In the genomic region with DNA sequence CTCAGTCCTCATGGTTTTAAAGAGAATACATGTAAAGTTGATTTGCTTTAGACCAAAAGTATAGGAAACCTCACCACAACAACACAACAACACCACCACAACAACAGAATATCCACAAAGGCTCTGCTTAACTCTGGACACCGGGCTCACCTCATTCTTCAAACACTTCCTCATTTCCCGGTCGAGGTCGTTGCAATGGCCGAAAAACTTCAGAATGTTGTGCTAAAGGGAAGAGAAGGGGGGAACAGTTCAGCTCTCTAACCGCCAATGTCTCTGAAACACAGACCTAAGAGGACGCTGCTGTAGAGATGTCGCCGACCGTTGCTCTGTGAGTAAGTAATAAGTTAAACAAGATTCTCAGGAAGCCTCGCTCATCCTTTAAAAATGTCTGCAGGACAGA, we compare ENCODE assay signal across 16 mouse cellular contexts.
"Had no signal": no experiment of that assay in that cellular context is flagged by ENCODE, and none has a peak within 500 bp of the region (broad histone marks: within the 10 kb centered on the region; RNA-seq: fewer than 3 reads in every experiment).

No protein-coding gene starts in this region.

- ATAC-seq: liver, postnatal 0 days; midbrain, embryonic 13.5 days; midbrain, embryonic 15.5 days had no signal

- H3K27me3 ChIP-seq: liver, embryonic 13.5 days; liver, embryonic 15.5 days; megakaryocyte, embryonic 14.5 days; midbrain, embryonic 13.5 days; midbrain, embryonic 15.5 days; neural tube, embryonic 12.5 days had no signal

- H3K4me3 ChIP-seq: liver, embryonic 13.5 days; liver, embryonic 15.5 days; megakaryocyte, embryonic 14.5 days; midbrain, embryonic 13.5 days; midbrain, embryonic 15.5 days; neural tube, embryonic 12.5 days had no signal

- DNase-seq: liver, embryonic 13.5 days; liver, postnatal 0 days; lung, adult 2 months; lung, postnatal 14 days; lung, postnatal 36 days; right cerebral cortex, postnatal 14 days; spleen, adult 18-20 months; thymus, adult 2 months; thymus, postnatal 25 days; thymus, postnatal 4 days had no signal

- H3K27ac ChIP-seq: liver, embryonic 13.5 days; liver, embryonic 15.5 days; macrophage; midbrain, embryonic 13.5 days; midbrain, embryonic 15.5 days; neural tube, embryonic 12.5 days had no signal

- H3K4me1 ChIP-seq: liver, embryonic 13.5 days; liver, embryonic 15.5 days; midbrain, embryonic 13.5 days; midbrain, embryonic 15.5 days; neural tube, embryonic 12.5 days had no signal

- H3K36me3 ChIP-seq: midbrain, embryonic 15.5 days had no signal
